Mouse (Mus musculus) left cerebral cortex, adult 9 months (tissue): ENCODE measurements at regions not wholly inside any gene's neighbourhood (a gene's known extent, or its start where the extent isn't known, plus 50 kb on each side); places are given as distances from the start of the nearest gene placed in this dataset.

Experiments used
- DNase-seq, 2 experiments: peaks; one replicate each; pipeline ENCODE4 v3.0.0; 2022; ENCODE audit warnings: low spot score in 2 of 2

DNA sequence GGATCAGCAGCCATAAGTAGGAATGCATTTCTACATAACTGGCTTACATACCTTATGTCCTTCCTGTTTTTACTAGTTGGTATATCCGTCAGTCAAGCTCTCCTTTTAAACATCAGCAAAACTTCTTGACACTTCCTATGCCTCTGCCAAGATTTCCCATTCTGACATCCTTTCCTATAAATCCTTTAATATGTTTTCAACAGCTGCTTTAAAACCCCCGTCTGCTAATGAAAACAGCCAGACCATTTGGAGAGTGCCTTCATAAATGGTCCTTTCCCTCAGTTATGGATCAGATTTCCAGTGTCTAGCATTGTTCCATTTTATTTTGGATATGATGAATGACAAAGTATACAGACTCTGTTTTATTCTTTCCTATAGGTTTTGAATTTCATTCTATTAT, 270.7 kb upstream of the Rgmb start:
- no peak for DNase-seq

DNA sequence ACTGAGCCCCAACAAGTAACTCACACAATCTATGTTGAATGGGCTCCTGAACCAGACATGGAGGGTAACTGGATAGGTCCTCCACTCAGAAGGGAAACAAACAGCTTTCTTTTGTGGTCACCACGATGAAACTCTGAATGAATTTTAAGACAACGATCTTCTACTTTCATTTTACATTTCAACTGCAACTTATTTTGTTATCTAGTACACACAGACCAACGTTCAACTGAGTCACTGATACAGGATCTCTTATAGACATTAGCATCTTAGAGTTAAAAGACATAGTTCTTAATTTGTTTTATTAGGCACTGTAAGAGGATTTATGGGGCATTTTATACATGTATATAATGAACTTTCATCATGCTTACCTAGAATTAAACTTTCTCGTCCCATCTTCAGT, 262.1 kb upstream of the Rgmb start:
- no peak for DNase-seq

DNA sequence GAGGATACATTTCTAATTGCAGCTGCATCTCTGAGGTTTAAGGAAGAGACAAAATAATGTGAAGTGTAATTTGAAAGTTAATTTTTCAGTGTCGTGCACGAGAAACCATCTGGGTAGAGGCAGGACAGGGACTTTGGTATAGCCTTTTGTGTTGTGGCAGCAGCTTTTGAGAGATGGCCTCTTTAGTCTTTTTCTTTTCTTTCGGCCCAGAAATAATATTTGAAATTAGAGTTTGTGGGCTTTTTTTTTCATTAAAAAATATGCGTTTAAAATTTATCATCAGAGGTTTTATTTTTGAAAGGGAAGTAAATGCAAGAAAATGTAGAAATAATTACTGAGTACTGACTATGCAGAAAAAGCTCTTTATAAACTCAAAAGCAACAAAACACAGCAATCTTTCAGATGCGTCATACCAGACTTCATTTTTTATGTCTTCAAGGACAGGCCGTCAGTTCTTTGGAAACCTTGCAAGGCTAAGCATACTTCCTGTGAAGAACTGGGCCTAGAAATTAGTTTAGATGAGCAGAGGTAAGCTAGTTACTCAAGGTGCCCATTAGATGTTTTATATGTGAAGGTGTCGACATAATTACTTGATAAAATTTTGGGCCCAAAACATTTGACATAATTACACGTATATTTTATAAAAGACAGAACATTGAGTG, 258.9 kb upstream of the Rgmb start:
- DNase-seq, result no peak

- no peak for DNase-seq
Observed at GRCm38 (mm10) chr17:16088879-16089618, 258.2 kb upstream of the Rgmb start.

GRCm38 (mm10) chr17:16087046-16087445, 256.2 kb upstream of the Rgmb start:
- no peak for DNase-seq

DNA sequence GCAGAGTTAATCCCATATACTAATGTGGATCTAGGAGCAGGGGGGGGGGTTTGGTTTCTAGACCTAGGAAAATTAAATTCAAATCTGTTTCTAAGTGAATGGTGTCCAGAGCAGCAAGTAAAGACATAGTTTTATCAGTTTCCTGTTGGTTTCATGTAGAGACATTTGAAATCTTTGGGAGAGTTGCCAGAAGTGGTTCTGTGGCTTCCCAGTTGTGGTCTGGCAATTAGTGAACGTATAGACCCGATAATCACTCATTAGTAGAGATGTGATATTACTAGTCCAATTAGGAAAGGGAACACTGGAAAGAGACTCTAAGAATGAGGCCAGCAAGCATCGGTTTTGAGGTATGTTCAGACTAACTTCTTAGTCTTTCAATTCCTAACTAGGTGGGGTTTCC, 252.0 kb upstream of the Rgmb start:
- DNase-seq, result no peak

DNA sequence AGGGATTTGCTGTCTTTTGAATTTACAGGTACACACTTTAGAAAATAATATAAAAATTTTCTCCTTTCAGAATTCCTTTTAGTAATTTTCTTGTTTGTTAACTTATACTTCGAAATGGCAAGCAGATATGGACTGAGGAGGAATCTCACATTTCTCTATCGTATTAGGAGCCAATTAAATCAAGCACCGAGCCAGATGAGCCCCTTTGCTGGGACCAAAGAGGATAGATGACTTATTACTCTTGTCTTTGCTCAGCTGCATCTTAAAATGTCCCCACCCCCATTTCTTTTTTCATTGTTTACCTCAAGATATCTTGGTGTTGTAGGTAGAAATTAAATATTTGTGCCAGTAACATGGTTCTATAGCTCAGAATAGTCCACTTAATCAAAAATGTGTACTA, 247.7 kb upstream of the Rgmb start:
- DNase-seq, result no peak

- DNase-seq, result no peak
Observed at GRCm38 (mm10) chr17:16069334-16069733, 238.5 kb upstream of the Rgmb start.

- DNase-seq, result no peak
Observed at GRCm38 (mm10) chr17:16067858-16068257, 237.0 kb upstream of the Rgmb start.

DNA sequence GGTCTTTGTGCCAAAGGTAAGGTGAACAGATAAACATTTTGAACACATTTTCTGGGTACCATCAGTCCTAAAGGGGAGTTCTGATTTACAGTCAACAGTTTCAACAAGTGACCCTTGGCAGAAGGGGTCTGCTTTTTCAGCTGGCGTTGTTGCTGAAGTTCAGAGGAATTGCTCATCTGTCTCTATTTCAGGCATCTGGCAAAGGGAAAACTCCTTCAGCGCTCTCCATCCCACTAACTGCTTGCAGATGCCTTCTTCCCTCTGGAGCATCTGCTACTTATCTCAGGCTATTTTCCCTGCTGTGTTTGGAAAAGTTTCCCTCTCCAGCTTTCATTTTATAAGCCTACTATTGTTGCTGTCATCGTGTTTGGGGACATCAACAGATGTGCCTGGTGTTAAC, 223.6 kb upstream of the Rgmb start:
- peak; percentile 3 to 12 for DNase-seq

DNA sequence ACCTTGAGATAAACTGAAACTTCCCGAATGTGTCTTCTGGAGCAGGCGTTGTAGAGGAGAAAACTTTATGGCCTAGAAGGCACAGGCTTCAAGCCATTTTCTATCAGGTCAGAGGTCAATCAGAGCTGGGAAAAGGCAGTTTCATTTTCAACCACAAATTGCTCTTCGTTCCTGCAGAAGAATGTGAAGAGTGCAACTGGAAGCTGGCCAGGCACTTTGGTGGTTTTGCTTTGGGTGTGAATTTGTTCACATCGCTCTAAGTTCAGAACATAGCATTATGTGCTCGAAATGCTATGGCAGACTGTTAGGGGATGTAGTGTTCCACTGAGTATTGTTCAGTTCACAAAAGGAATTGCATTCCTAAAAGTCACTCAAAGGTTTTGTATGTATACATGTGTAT, 220.9 kb upstream of the Rgmb start:
- DNase-seq, result no peak

DNA sequence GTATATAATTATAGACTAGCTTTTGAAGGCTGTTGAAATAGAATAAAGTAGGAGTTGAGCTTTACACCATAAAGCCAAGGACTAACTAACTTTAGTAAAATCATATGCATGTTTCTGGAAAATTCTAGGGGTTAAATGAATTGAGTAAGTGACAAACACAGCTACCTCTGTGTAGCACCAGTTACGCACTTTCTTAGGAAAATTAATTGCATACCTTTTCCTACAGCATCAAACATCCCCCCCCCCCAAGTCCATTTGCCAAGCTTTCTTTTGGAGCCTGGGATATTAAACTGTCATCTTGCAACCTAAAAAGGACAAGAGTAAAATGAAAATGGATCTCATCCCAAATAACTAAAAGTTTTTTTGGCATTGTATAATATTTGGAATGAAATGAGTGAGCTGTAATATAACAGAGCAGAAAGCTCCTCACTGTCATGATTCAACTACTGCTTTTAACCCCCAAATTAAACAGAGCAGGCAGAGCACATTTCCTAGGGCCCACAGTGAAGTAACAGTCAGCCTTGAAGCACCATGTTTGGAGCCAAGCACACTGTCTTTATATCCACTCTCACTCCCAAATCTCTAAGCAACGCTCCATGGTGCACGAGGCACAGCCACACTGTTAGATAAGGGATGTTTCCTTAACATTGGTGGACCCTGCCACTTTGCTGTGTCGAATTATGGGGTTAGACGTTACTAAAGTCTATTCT, 210.9 kb upstream of the Rgmb start:
- no peak for DNase-seq

GRCm38 (mm10) chr17:16027989-16028388, 197.2 kb upstream of the Rgmb start:
- no peak for DNase-seq

GRCm38 (mm10) chr17:16004871-16005575, 174.2 kb upstream of the Rgmb start:
- DNase-seq, result no peak

DNA sequence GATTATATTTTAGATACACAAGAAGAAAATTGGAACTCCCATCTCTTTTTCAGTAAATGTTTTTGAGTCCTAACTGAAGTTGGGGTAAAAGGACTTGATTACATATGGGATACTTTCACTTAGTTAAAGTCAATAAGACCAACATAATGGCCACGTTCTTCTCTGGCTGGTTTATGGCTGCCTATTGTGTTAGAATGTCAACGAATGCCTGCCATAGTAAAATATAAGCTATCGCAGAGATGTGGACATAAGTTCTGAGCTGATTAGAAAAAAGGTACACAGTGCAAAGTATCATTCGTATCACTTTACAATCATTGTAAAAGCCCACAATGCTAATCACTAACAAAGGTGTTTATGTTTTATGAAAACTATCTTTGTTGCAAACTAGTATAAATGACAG, 173.2 kb upstream of the Rgmb start:
- no peak for DNase-seq

- no peak for DNase-seq
Observed at GRCm38 (mm10) chr17:15998771-15999170, 167.9 kb upstream of the Rgmb start.

GRCm38 (mm10) chr17:15997289-15997688, 166.4 kb upstream of the Rgmb start:
- no peak for DNase-seq

DNA sequence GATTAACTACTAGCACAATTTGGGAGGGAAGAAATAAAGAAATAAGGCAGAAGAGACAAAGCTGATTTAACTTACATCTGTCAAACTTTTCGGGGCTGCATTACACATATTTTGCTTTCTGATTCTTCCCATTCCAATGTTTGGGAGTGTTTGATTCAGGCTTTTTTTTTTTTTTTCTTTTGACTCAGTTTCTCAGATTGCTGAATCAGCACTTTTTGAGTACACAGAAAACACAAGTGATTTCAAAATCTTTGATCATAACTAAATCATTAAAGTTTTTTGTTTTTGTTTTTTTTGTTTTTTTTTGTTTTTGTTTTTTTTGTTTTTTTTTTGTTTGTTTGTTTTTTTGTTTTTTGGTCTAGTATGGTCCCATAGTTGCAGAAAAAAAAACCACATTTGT, 164.7 kb upstream of the Rgmb start:
- no peak for DNase-seq

DNA sequence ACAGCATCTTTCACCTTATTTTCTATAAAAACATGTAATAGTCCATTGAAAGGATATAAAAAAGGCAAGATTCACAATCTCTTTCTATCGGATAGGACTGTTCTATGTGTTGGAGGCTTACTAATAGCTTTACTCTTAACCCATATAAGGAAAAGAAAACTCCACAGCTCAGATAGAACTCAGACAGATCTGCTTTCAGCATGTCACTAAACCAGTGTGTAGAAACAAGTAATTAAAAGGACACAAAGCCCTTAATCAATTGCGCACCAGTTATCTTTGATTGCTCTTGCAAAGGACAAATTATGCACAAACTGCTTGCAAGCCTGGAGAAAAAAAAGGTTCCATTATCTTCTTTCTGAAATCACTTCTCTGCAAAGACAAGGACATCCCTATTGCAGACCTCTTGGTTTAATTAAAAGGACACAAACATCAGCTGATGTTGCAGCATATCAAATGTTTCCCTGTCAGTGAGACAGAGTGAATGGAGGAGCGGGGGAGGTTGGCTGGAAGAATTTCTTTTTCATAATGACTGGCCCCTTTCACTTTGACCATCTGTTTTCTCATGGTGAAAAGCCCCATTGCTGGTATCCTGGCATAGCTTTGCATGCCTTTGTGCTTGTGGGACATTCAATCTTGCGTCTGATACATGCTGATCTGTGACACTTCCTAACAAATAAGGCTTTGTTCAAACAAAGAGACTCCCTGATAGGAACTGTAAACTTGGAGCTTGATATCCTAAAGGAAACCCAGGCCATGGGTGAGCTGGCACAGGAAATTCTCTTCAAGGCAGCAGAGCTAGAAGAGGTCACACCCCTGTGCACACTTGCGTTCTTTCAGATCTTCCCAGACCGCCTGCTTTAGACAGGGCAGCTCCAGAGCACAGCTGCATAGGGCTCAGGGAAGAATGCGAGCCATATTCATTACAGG, 162.8 kb upstream of the Rgmb start:
- DNase-seq, result peak in 1 of 2 experiments; percentile 30

GRCm38 (mm10) chr17:15991916-15992315, 161.1 kb upstream of the Rgmb start:
- no peak for DNase-seq

- DNase-seq, result peak in 1 of 2 experiments; percentile 3
Observed at GRCm38 (mm10) chr17:15990303-15990702, 159.5 kb upstream of the Rgmb start.
